Mouse (Mus musculus): ENCODE results near the gene Stac3. TPM values are rescaled to one million over a fixed set of nuclear protein-coding genes. Genes with fewer than 3 reads are reported as not detected.

The Stac3 gene
- 10 to 100 TPM in 1 of 2 experiments, 1 to 10 TPM in 1; 5.6 to 15.4 TPM for total RNA-seq (2023)

GRCm38 (mm10) chr10:127500894-127501893, at the start of gene Stac3:
Gene Stac3 (plus strand): TSS chr10:127501686.

GRCm38 (mm10) chr10:127514764-127515163, 13.3 kb downstream of the Stac3 start, which contains the start of gene Ndufa4l2:
Gene Ndufa4l2 (plus strand): TSS chr10:127514967.

GRCm38 (mm10) chr10:127522088-127522581, 20.6 kb downstream of the Stac3 start, which contains the start of gene Shmt2:
Gene Shmt2 (minus strand): TSS chr10:127522444.

GRCm38 (mm10) chr10:127534036-127534928, 32.8 kb downstream of the Stac3 start, which contains the start of gene Nxph4:
Gene Nxph4 (minus strand): TSS chr10:127534559.

Other genes with a start within 250 kb of the Stac3 start
- under 1 TPM; 0.23 to 0.53 TPM for gene Kif5a, start 238.3 kb upstream of the Stac3 start, total RNA-seq (2023)
- 100 to 1,000 TPM; 116 to 118 TPM for gene Dctn2, start 235.3 kb upstream of the Stac3 start, total RNA-seq (2023)
- gene Mbd6, start 212.7 kb upstream of the Stac3 start, total RNA-seq (2023) = 100 to 1,000 TPM; 106 to 117 TPM
- 10 to 100 TPM; 48.7 to 68.6 TPM for gene Mars, start 189.9 kb upstream of the Stac3 start, total RNA-seq (2023)
- 100 to 1,000 TPM; 109 to 140 TPM for gene Arhgap9, start 179.7 kb upstream of the Stac3 start, total RNA-seq (2023)
- gene Gli1, start 159.7 kb upstream of the Stac3 start, total RNA-seq (2023) = not detected
- gene Inhbe, start 147.3 kb upstream of the Stac3 start, total RNA-seq (2023) = not detected
- not detected for gene Inhbc, start 131.3 kb upstream of the Stac3 start, total RNA-seq (2023)
- 100 to 1,000 TPM; 101 to 123 TPM for gene R3hdm2, start 121.4 kb upstream of the Stac3 start, total RNA-seq (2023)
- gene Ndufa4l2, start 13.3 kb downstream of the Stac3 start, total RNA-seq (2023) = not detected
- 10 to 100 TPM; 69.2 to 72.0 TPM for gene Shmt2, start 20.8 kb downstream of the Stac3 start, total RNA-seq (2023)
- gene Nxph4, start 32.9 kb downstream of the Stac3 start, total RNA-seq (2023) = not detected
- gene Lrp1, start 119.5 kb downstream of the Stac3 start, total RNA-seq (2023) = 1 to 10 TPM in 1 of 2 experiments, under 1 TPM in 1; 0.77 to 3.9 TPM
- 100 to 1,000 TPM; 244 to 270 TPM for gene Stat6, start 141.3 kb downstream of the Stac3 start, total RNA-seq (2023)
- 10 to 100 TPM; 13.6 to 16.2 TPM for gene Nemp1, start 165.2 kb downstream of the Stac3 start, total RNA-seq (2023)
- 10 to 100 TPM; 34.3 to 45.4 TPM for gene Nab2, start 166.9 kb downstream of the Stac3 start, total RNA-seq (2023)
- under 1 TPM in 1 of 2 experiments, not detected in 1; 0.15 TPM for gene Myo1a, start 203.5 kb downstream of the Stac3 start, total RNA-seq (2023)
- gene Tac2, start 222.8 kb downstream of the Stac3 start, total RNA-seq (2023) = not detected
- 10 to 100 TPM; 17.9 to 18.7 TPM for gene Zbtb39, start 237.9 kb downstream of the Stac3 start, total RNA-seq (2023)